Mouse (Mus musculus): Measurements from ENCODE around the gene Slc35c1.

GRCm38 (mm10) chr2:92503421-92503820 lies 43.1 kb upstream of the Slc35c1 start:
- no peak for TF ChIP-seq CTCF (IDR thresholded peaks at IDR 0.05; ENCODE audit: extremely low read depth, insufficient read length, insufficient replicate concordance, low read depth, low read length)
- no peak for TF ChIP-seq POLR2A (IDR thresholded peaks at IDR 0.05; ENCODE audit: low read depth, low read length)
